Mouse (Mus musculus): Measurements from ENCODE around the gene Pfn3.
"Not testable (repeated sequence)": the region's sequence is repeated elsewhere in the genome, so short reads cannot be mapped to it uniquely, and the experiment has no call there.

Gene Pfn3

DNA sequence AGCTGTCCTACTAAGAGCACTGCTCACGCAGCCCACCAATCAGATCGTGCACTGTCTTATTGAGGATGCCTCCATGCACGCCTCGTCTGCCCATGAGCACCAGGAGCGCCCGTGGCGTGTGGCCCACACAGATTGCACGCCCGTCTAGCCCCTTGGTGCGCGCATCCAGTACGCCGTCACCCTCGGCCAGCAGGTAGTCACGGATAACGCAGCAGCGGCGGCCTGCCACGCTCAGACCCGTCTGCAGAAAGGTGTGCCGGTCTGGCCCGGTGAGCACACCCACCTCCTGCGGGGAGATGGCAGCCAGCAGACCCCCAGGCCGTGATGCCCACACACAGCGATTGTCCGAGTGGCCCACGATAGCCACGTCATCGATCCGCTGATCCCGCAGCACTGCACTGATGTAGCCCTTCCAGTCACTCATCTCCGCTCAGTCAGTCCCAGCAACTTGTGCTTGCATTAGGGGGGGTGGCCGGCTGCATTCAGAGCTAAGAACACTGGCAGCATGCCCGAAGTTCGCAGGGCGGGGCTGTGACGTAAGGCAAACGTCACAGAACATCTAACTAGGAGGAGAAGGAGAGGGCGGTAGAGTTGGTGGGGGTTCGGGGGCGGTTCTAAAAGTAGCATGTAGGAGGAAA, at the start of gene Pfn3:
TSS of gene Pfn3 (minus strand) at position 490 of the 638 bp plus-strand sequence.
- DNase-seq (ENCODE audit: low read depth, low spot score): peak; percentile 41

- DNase-seq (ENCODE audit: low read depth, low spot score): no peak
These were observed 49.2 kb upstream of the Pfn3 start, which contains the start of gene Prr7 for GRCm38 (mm10) chr13:55464027-55464884. TSS of gene Prr7 (plus strand) at chr13:55464267.

- no peak for DNase-seq (ENCODE audit: low read depth, low spot score)
These were observed 48.5 kb upstream of the Pfn3 start for GRCm38 (mm10) chr13:55463399-55464026.

GRCm38 (mm10) chr13:55462965-55463364, 47.9 kb upstream of the Pfn3 start:
- no peak for DNase-seq (ENCODE audit: low read depth, low spot score)

GRCm38 (mm10) chr13:55451785-55452549, 36.9 kb upstream of the Pfn3 start:
- DNase-seq (ENCODE audit: low read depth, low spot score): no peak

GRCm38 (mm10) chr13:55451296-55451695, 36.3 kb upstream of the Pfn3 start:
- DNase-seq (ENCODE audit: low read depth, low spot score): no peak

GRCm38 (mm10) chr13:55450511-55450980, 35.5 kb upstream of the Pfn3 start:
- no peak for DNase-seq (ENCODE audit: low read depth, low spot score)

DNA sequence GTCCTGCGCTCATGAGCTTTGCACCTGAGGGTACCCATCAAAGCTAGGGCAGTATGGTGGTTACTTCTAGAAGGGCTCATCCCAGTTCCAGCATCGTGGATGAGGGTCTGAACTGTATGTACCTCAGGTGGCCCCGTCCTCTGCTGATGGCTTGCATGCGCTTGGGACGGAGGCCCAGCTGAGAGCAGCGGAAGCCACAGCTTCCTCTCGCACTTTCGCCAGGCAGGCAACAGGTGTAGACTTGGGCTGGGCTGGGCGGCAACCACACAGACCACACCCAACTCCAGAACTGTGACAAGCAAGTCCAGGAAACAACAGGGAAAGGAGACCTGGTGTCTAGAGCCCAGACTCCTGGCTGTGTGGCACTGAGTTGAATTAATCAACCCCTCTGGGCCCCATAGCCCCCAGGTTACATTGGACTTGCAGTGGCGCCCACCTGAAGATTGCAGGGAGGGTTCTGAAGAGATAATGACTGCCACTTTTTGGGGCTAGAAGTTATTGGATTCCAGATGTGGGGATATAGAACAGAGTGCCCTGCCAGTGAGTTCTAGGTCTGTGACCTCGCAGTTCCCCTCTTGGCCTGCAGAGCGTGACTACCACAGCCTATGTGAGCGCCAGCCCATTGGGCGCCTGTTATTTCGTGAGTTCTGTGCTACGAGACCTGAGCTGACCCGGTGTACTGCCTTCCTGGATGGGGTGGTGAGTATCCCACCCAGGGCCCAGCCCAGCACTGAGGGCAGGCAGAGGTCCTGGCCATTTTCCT, 34.8 kb upstream of the Pfn3 start:
- DNase-seq (ENCODE audit: low read depth, low spot score): no peak

DNA sequence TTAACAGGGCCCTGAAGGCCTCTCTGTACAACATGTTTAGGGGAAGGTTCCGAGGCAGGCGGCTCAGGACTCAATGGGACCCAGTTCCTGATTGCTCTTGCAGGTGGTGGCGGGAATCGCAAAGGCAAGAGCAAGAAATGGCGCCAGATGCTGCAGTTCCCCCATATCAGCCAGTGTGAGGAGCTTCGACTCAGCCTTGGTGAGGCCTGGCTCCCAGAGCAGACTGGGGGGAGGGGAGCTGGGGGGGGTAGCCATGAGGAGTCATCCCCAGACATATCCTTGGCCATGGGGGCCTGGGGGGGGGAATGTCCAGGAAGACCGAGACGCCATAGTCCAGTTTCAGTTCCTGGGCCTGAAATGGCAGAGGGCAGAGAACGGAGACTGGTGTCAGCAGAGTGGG, 34.2 kb upstream of the Pfn3 start:
- no peak for DNase-seq (ENCODE audit: low read depth, low spot score)

DNA sequence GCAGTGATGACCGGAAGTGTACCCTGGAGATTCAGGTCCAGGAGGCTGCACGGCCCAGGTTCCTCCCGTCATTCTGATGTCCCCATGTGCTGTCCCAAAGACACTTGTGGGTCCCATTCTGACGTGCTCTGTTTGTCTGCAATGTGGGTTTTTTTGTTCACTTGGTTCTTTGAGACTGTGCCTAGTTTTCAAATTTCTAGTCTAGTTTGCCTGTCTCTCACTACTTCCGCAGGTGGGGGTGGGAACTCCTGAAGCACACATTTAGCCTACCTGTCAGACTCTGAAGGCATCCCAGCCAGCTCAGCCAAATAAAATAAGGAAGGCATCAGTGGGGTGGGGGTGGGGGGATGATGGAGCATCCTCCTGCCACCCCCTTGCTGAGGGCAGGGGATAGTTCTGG, 33.1 kb upstream of the Pfn3 start:
- DNase-seq (ENCODE audit: low read depth, low spot score): no peak

GRCm38 (mm10) chr13:55447543-55447943, 32.5 kb upstream of the Pfn3 start:
- no peak for DNase-seq (ENCODE audit: low read depth, low spot score)

GRCm38 (mm10) chr13:55446483-55447105, 31.6 kb upstream of the Pfn3 start:
- DNase-seq (ENCODE audit: low read depth, low spot score): no peak

DNA sequence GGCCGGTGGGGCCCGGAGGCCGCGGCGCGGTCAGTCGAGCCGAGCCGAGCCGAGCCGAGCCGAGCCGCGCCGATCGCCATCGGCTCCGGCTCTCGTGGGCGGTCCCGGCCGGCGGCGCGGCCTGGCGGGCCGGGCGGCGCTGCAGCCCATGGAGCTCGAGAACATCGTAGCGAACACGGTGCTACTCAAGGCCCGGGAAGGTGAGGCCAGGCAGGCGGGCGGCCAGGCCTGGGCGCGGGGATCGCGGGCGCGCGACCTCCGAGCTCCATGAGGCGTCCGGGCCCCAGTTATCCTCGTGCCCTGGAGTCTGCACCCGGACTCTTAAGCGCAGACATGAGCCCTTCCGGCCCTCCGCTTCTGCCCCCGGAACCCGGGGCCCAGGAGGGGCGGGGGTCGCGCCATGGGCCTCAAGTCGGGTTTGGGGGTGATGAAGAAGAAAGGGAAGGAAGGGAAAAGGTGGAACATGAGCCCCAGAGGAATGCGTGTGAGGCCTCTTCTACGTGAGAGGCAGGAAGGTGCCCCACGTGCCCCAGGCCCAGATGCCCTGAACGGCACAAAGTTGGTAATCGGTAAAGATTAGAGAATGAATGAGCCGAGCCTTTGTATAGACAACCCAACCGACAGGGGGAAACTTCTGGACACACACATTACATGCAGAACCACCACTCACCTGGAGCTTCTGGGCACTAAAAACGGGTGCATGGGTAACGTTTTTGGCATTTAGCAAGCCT, 30.5 kb upstream of the Pfn3 start:
- no peak for DNase-seq (ENCODE audit: low read depth, low spot score)

GRCm38 (mm10) chr13:55444937-55445315, 29.9 kb upstream of the Pfn3 start, which contains the start of gene Grk6:
TSS of gene Grk6 (plus strand) at chr13:55445072.
- peak; percentile 98 for DNase-seq (ENCODE audit: low read depth, low spot score)

GRCm38 (mm10) chr13:55444286-55444936, 29.4 kb upstream of the Pfn3 start:
- no peak for DNase-seq (ENCODE audit: low read depth, low spot score)

- DNase-seq (ENCODE audit: low read depth, low spot score): no peak
These were observed 28.8 kb upstream of the Pfn3 start for GRCm38 (mm10) chr13:55443799-55444285.

DNA sequence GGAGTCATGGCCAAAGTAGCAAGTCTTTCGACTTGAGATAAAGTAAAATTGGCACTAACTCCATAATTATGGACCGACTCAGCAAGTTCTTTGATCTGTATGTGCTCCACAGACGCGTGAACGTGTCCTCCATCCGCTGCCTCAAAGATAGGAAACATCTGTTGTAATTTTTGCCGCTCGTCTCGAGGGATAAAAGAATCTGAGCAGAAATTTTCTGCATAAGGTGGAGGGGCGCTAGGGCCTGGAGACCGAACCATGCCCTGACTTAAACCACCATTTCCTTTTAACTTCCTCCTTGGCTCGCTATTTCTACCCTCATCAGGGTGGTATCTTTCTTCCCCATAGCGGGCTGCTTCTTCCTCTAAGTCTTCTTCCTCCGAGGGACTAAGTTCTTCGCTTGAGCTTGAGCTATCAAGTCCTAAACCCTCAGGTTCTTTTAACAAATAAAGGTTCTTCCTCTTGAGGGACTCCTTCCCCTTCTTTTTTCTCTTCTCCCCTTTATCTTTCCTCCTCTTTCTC, 22.1 kb upstream of the Pfn3 start:
- DNase-seq (ENCODE audit: low read depth, low spot score): not testable (repeated sequence)

DNA sequence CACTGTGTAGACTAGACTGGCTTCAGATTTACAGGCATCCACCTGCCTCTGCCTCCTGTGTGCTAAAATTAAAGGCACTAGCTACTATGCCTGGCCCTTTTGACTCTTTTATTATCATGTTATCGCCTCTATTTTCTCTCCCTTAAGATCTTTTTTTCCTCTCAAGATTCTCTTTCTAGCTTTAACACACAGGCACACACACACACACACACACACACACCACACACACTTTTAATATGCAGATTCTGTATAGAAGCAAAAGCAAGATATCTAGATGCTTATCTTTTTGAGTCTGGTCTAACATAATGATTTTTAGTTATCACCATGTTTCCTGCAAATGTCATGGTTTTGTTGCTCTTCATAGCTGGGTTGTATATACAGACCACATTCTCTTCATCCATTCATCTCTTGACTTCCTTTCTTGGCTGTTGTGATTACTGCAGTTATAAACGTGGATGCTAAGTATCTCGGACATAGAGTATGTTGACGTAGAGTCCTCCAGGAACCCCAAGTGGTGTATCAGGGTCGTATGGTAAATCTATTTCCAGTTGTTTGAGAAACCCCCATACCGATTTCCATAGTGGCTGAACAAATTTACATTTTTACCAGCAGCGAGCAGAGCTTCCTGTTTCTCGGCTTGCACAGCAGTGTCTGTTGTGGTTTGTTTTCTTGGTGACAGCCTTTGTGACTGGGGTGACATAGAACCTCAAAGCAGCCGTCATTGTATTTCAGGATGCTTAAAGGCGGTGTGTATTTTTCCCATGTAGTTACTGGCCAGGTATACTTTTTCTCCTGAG, 17.1 kb upstream of the Pfn3 start:
- no peak for DNase-seq (ENCODE audit: low read depth, low spot score)
